Comparison of ENCODE assay signal across 9 mouse cellular contexts in genomic region chr9:122922436-122922835, GRCm38 (mm10). TPM values are rescaled to one million over a fixed set of nuclear protein-coding genes. Genes with fewer than 3 reads are reported as not detected.
DNase-seq lines count a peak whose midpoint lies in the region; ATAC-seq lines count a peak whose summit lies in the region.
"Had no signal": no experiment of that assay in that cellular context is flagged by ENCODE, and none has a peak within 500 bp of the region (broad histone marks: within the 10 kb centered on the region; RNA-seq: fewer than 3 reads in every experiment).

No protein-coding gene starts in this region.

- peak overlapping the region; percentile 71 for H3K4me2 ChIP-seq in heart, embryonic 13.5 days
- peak overlapping the region; percentile 61 for H3K4me2 ChIP-seq in hindbrain, embryonic 13.5 days
- H3K4me2 ChIP-seq in midbrain, embryonic 11.5 days, result peak overlapping the region; percentile 60; the same call in 1 of the 2 replicates

- ATAC-seq in heart, embryonic 13.5 days (ENCODE audit: extremely low read depth, insufficient number of reproducible peaks, low FRiP score, low TSS enrichment), result no peak
- 0 out of 2 replicates have a peak, but pooled peaks have one; percentile 8 for ATAC-seq in common myeloid progenitor, adult 5-6 weeks (replicated peaks; ENCODE audit: low read depth, poor library complexity, severe bottlenecking)
- peak; percentile 78 for ATAC-seq in hindbrain, embryonic 13.5 days (ENCODE audit: low FRiP score)
- peak; percentile 68 for ATAC-seq in midbrain, embryonic 11.5 days (ENCODE audit: low FRiP score)
- ATAC-seq: CD4-positive, CD25-positive, alpha-beta regulatory T cell, adult 4 months had no signal

- no peak overlapping the region for H3K27ac ChIP-seq in heart, embryonic 13.5 days (replicated peaks)
- 0 out of 2 replicates have a peak overlapping the region, but pooled peaks have one; percentile 90 for H3K27ac ChIP-seq in hindbrain, embryonic 13.5 days
- H3K27ac ChIP-seq in midbrain, embryonic 11.5 days (ENCODE audit: low read depth, low read length), result no peak overlapping the region

- no peak for DNase-seq in heart, postnatal 4 days
- peak; percentile 87 for DNase-seq in midbrain, embryonic 11.5 days (ENCODE audit: low spot score, missing footprints)
- DNase-seq in adrenal gland, postnatal 25 days, result no peak
- no peak for DNase-seq in layer of hippocampus, adult 9-10 months (ENCODE audit: low spot score)
- DNase-seq in layer of hippocampus, adult 9-11 months, result no peak

- no peaks in the 10 kb centered on the region for H3K9me3 ChIP-seq in heart, embryonic 13.5 days
- no peaks in the 10 kb centered on the region for H3K9me3 ChIP-seq in hindbrain, embryonic 13.5 days
- H3K9me3 ChIP-seq in midbrain, embryonic 11.5 days (ENCODE audit: control insufficient read depth, low read length), result no peaks in the 10 kb centered on the region

- H3K4me1 ChIP-seq in heart, embryonic 13.5 days, result peaks cover 6% of the 10 kb centered on the region
- peaks cover 5% of the 10 kb centered on the region for H3K4me1 ChIP-seq in hindbrain, embryonic 13.5 days (replicated peaks)
- peaks cover 4% of the 10 kb centered on the region; the same call in 1 of the 2 replicates for H3K4me1 ChIP-seq in midbrain, embryonic 11.5 days (ENCODE audit: control insufficient read depth, insufficient read depth, low read length)

- H3K27me3 ChIP-seq in heart, embryonic 13.5 days (replicated peaks), result peaks cover 33% of the 10 kb centered on the region
- H3K27me3 ChIP-seq in hindbrain, embryonic 13.5 days, result peaks cover 15% of the 10 kb centered on the region
- no peaks in the 10 kb centered on the region for H3K27me3 ChIP-seq in midbrain, embryonic 11.5 days (ENCODE audit: control insufficient read depth, insufficient read depth, low read length)

- peaks cover 29% of the 10 kb centered on the region for H3K36me3 ChIP-seq in heart, embryonic 13.5 days
- H3K36me3 ChIP-seq in hindbrain, embryonic 13.5 days, result peaks cover 27% of the 10 kb centered on the region
- peaks cover 17% of the 10 kb centered on the region for H3K36me3 ChIP-seq in midbrain, embryonic 11.5 days (ENCODE audit: control insufficient read depth, insufficient read depth, low read length)

- H3K4me3 ChIP-seq in heart, embryonic 13.5 days, result peak overlapping the region; percentile 62
- H3K4me3 ChIP-seq in hindbrain, embryonic 13.5 days, result peak overlapping the region; percentile 80
- H3K4me3 ChIP-seq in midbrain, embryonic 11.5 days (ENCODE audit: low read depth, low read length), result peak overlapping the region; percentile 80

- 26% methylated on average over 3 of the region's 3 CpGs for WGBS in heart, embryonic 13.5 days
- WGBS in hindbrain, embryonic 13.5 days, result 27% methylated on average over 3 of the region's 3 CpGs
- 19% methylated on average over 3 of the region's 3 CpGs for WGBS in midbrain, embryonic 11.5 days

- H3K9ac ChIP-seq in heart, embryonic 13.5 days, result peak overlapping the region; percentile 84
- H3K9ac ChIP-seq in hindbrain, embryonic 13.5 days, result peak overlapping the region; percentile 97
- H3K9ac ChIP-seq in midbrain, embryonic 11.5 days (ENCODE audit: low read length), result peak overlapping the region; percentile 98; the same call in 1 of the 2 replicates

RNA-seq across cellular contexts. Expression of gene Zfp105, which starts 0.4 kb away (rescaled TPM):
- polyA plus RNA-seq in heart, embryonic 13.5 days (2015; fragmentation: Nextera tagmentation; extraction: Ambion mirVana), result 11.0 and 12.0 TPM in 2 replicates
- total RNA-seq in heart, postnatal 4 days (2021), result 1 to 10 TPM; 7.8 to 9.3 TPM
- 3.2 TPM in 1 of 2 replicates, not detected in the other for total RNA-seq in common myeloid progenitor, adult 5-6 weeks (2017)
- 24.8 and 24.9 TPM in 2 replicates for polyA plus RNA-seq in hindbrain, embryonic 13.5 days (2015; fragmentation: Nextera tagmentation; extraction: Ambion mirVana)
- polyA plus RNA-seq in midbrain, embryonic 11.5 days (2014; fragmentation: Nextera tagmentation; extraction: Ambion mirVana), result 35.1 and 36.5 TPM in 2 replicates
- total RNA-seq in adrenal gland, postnatal 25 days (2021), result 5.3 and 6.3 TPM in 2 replicates
- polyA plus RNA-seq: CD4-positive, CD25-positive, alpha-beta regulatory T cell, adult 4 months had no signal

RNA-seq across cellular contexts. Expression of gene 1110059G10Rik, which starts 28.4 kb away (rescaled TPM):
- 20.1 and 22.3 TPM in 2 replicates for polyA plus RNA-seq in heart, embryonic 13.5 days (2015; fragmentation: Nextera tagmentation; extraction: Ambion mirVana)
- total RNA-seq in heart, postnatal 4 days (2021), result 10 to 100 TPM; 20.6 to 24.3 TPM
- total RNA-seq in common myeloid progenitor, adult 5-6 weeks (2017), result 23.9 and 24.3 TPM in 2 replicates
- 32.1 and 34.9 TPM in 2 replicates for polyA plus RNA-seq in hindbrain, embryonic 13.5 days (2015; fragmentation: Nextera tagmentation; extraction: Ambion mirVana)
- polyA plus RNA-seq in midbrain, embryonic 11.5 days (2014; fragmentation: Nextera tagmentation; extraction: Ambion mirVana), result 37.0 and 38.9 TPM in 2 replicates
- total RNA-seq in adrenal gland, postnatal 25 days (2021), result 17.9 and 28.3 TPM in 2 replicates

RNA-seq across cellular contexts. Expression of gene Kif15, which starts 28.4 kb away (rescaled TPM):
- 27.5 and 27.6 TPM in 2 replicates for polyA plus RNA-seq in heart, embryonic 13.5 days (2015; fragmentation: Nextera tagmentation; extraction: Ambion mirVana)
- 10 to 100 TPM; 17.5 to 24.9 TPM for total RNA-seq in heart, postnatal 4 days (2021)
- total RNA-seq in common myeloid progenitor, adult 5-6 weeks (2017), result 249 and 348 TPM in 2 replicates
- polyA plus RNA-seq in hindbrain, embryonic 13.5 days (2015; fragmentation: Nextera tagmentation; extraction: Ambion mirVana), result 14.8 and 16.6 TPM in 2 replicates
- polyA plus RNA-seq in midbrain, embryonic 11.5 days (2014; fragmentation: Nextera tagmentation; extraction: Ambion mirVana), result 61.6 and 67.8 TPM in 2 replicates
- total RNA-seq in adrenal gland, postnatal 25 days (2021), result 4.2 and 6.1 TPM in 2 replicates

RNA-seq across cellular contexts. Expression of gene Zkscan7, which starts 37.0 kb away (rescaled TPM):
- 2.1 and 3.0 TPM in 2 replicates for polyA plus RNA-seq in heart, embryonic 13.5 days (2015; fragmentation: Nextera tagmentation; extraction: Ambion mirVana)
- total RNA-seq in heart, postnatal 4 days (2021), result 1 to 10 TPM; 3.7 to 5.2 TPM
- 3.7 and 5.4 TPM in 2 replicates for total RNA-seq in common myeloid progenitor, adult 5-6 weeks (2017)
- 3.9 and 4.5 TPM in 2 replicates for polyA plus RNA-seq in hindbrain, embryonic 13.5 days (2015; fragmentation: Nextera tagmentation; extraction: Ambion mirVana)
- 2.6 and 3.3 TPM in 2 replicates for polyA plus RNA-seq in midbrain, embryonic 11.5 days (2014; fragmentation: Nextera tagmentation; extraction: Ambion mirVana)
- 10.0 and 14.8 TPM in 2 replicates for total RNA-seq in adrenal gland, postnatal 25 days (2021)

RNA-seq across cellular contexts. Expression of gene Zfp445, which starts 56.6 kb away (rescaled TPM):
- polyA plus RNA-seq in heart, embryonic 13.5 days (2015; fragmentation: Nextera tagmentation; extraction: Ambion mirVana), result 33.7 and 40.3 TPM in 2 replicates
- 100 to 1,000 TPM; 100 to 102 TPM for total RNA-seq in heart, postnatal 4 days (2021)
- 61.1 and 81.9 TPM in 2 replicates for total RNA-seq in common myeloid progenitor, adult 5-6 weeks (2017)
- 96.8 and 102 TPM in 2 replicates for polyA plus RNA-seq in hindbrain, embryonic 13.5 days (2015; fragmentation: Nextera tagmentation; extraction: Ambion mirVana)
- polyA plus RNA-seq in midbrain, embryonic 11.5 days (2014; fragmentation: Nextera tagmentation; extraction: Ambion mirVana), result 78.9 and 79.9 TPM in 2 replicates
- 118 and 138 TPM in 2 replicates for total RNA-seq in adrenal gland, postnatal 25 days (2021)
